Mouse (Mus musculus) cortical plate, adult 2 months (tissue): ENCODE results near the gene Adam25.

Experiments
- CTCF ChIP-seq: fragments of 200-500 bp; IDR thresholded peaks from 2 replicates; pipeline ENCODE4 v1.5.1; 2011; ENCODE audit warnings: mild to moderate bottlenecking, control low read depth, low read length; ENCODE audit not compliant: insufficient read depth; ENCODE audit errors: extremely low read depth
- POLR2A ChIP-seq: fragments of 200-500 bp; IDR thresholded peaks from 2 replicates; pipeline ENCODE4 v1.6.1; 2011; ENCODE audit warnings: mild to moderate bottlenecking, low read length, control low read depth; ENCODE audit not compliant: insufficient read depth; ENCODE audit errors: extremely low read depth

GRCm38 (mm10) chr8:40803379-40804079, 51.5 kb downstream of the Adam25 start:
- TF ChIP-seq POLR2A, result no peak
- TF ChIP-seq CTCF, result no peak
